Mouse (Mus musculus) embryonic facial prominence, embryonic 10.5 days (tissue): Measurements from ENCODE around the gene Tspoap1. TPM values are rescaled to one million over a fixed set of nuclear protein-coding genes. Genes with fewer than 3 reads are reported as not detected.
A peak's percentile ranks its signal among the peaks of the same experiment; 100 is the strongest.

Experiments used
- DNase-seq: peaks from one replicate; pipeline ENCODE4 v3.0.0-alpha.2; 2017; ENCODE audit warnings: low spot score
- H3K27ac ChIP-seq: fragments of 300-500 bp; sonication (generic); replicated peaks from 2 replicates; pipeline ENCODE4 v1.5.1; 2016; ENCODE audit warnings: mild to moderate bottlenecking
- H3K27me3 ChIP-seq: fragments of 300-500 bp; sonication (generic); replicated peaks from 2 replicates; pipeline ENCODE4 v1.6.1; 2016; ENCODE audit warnings: low read depth, mild to moderate bottlenecking; ENCODE audit not compliant: poor library complexity, severe bottlenecking
- H3K36me3 ChIP-seq: fragments of 300-500 bp; sonication (generic); replicated peaks from 2 replicates; pipeline ENCODE4 v1.6.1; 2016; ENCODE audit warnings: mild to moderate bottlenecking, moderate library complexity
- H3K4me1 ChIP-seq: fragments of 300-500 bp; sonication (generic); 2 replicates; pipeline ENCODE4 v1.6.1; 2016
- H3K4me3 ChIP-seq: fragments of 300-500 bp; sonication (generic); 2 replicates; pipeline ENCODE4 v1.5.1; 2016; ENCODE audit warnings: mild to moderate bottlenecking, moderate library complexity
- H3K9me3 ChIP-seq: fragments of 300-500 bp; sonication (generic); 2 replicates; pipeline ENCODE4 v1.6.1; 2016; ENCODE audit warnings: mild to moderate bottlenecking
- WGBS: fragments of 180-500 bp; shearing (Covaris S2); methylation state at CpG from one replicate; pipeline ENCODE4 v1.1.7; 2016; 5-methylcytosine and 5-hydroxymethylcytosine counted together
- polyA plus RNA-seq: library from polyadenylated mRNA; unstranded; fragments of >200 nt; fragmentation: Nextera tagmentation; extraction: Ambion mirVana; gene quantifications from 2 replicates; pipeline ENCODE4 v1.2.1, GENCODE M21; 2016

Gene Tspoap1
- polyA plus RNA-seq = 4.0 and 7.0 TPM in 2 replicates

- Histone ChIP-seq H3K4me3 (peak within 1 kb of the TSS; percentile 41), H3K27me3 (peaks cover 70% of the 10 kb centered on the region), H3K27ac (no peak within 1 kb of the TSS), H3K36me3 (no peaks in the 10 kb centered on the region), H3K4me1 (peaks cover 28% of the 10 kb centered on the region), H3K9me3 (no peaks in the 10 kb centered on the region)
- peak; percentile 57 for DNase-seq
- WGBS = 7% methylated on average over 23 of the region's 23 CpGs
Measured at GRCm38 (mm10) chr11:87760301-87761081, at the start of gene Tspoap1. TSS of gene Tspoap1 (plus strand) at chr11:87760541.

DNA sequence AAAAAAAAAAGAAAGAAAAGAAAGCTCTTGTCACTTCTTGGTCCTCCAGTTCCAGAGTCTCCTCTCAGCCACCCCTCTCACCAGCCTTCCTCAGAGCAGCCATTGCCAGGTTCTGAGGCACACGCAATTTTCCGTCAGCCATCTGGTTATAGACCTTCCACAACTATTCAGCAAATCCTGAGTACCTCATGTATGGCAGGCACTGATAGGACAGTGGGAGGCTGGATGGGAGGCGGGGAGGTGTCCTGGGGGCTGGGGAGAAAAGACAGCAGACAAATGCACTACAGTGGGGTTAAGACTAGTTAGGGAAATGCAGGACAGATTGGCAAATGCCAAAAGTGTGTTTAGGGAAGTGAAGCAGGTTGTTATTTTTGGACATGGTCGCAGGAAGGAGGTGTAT is 48.2 kb upstream of the Tspoap1 start:
- Histone ChIP-seq H3K27ac (no peak overlapping the region), H3K4me1 (peaks cover 29% of the 10 kb centered on the region), H3K4me3 (no peak overlapping the region), H3K36me3 (no peaks in the 10 kb centered on the region), H3K27me3 (peaks cover 42% of the 10 kb centered on the region), H3K9me3 (no peaks in the 10 kb centered on the region)
- DNase-seq = no peak
- 82% methylated on average over 4 of the region's 4 CpGs for WGBS

- no peaks in the 10 kb centered on the region for H3K9me3 ChIP-seq
- 86% methylated on average over 4 of the region's 4 CpGs for WGBS
- H3K27me3 ChIP-seq = peaks cover 7% of the 10 kb centered on the region
- no peak overlapping the region for H3K27ac ChIP-seq
- H3K36me3 ChIP-seq = peaks cover 4% of the 10 kb centered on the region; the same call in 1 of the 2 replicates
- DNase-seq = no peak
- peaks cover 6% of the 10 kb centered on the region; the same call in 1 of the 2 replicates for H3K4me1 ChIP-seq
- H3K4me3 ChIP-seq = no peak overlapping the region
Measured at GRCm38 (mm10) chr11:87715999-87716398, 44.3 kb upstream of the Tspoap1 start.

- Histone ChIP-seq H3K36me3 (peaks cover 4% of the 10 kb centered on the region; the same call in 1 of the 2 replicates), H3K9me3 (no peaks in the 10 kb centered on the region), H3K27me3 (no peaks in the 10 kb centered on the region; the same call in 1 of the 2 replicates), H3K4me1 (peaks cover 4% of the 10 kb centered on the region; the same call in 1 of the 2 replicates), H3K27ac (no peak overlapping the region), H3K4me3 (no peak overlapping the region)
- WGBS = 70% methylated on average over 7 of the region's 7 CpGs
- no peak for DNase-seq
Measured at GRCm38 (mm10) chr11:87719526-87719925, 40.8 kb upstream of the Tspoap1 start.

DNA sequence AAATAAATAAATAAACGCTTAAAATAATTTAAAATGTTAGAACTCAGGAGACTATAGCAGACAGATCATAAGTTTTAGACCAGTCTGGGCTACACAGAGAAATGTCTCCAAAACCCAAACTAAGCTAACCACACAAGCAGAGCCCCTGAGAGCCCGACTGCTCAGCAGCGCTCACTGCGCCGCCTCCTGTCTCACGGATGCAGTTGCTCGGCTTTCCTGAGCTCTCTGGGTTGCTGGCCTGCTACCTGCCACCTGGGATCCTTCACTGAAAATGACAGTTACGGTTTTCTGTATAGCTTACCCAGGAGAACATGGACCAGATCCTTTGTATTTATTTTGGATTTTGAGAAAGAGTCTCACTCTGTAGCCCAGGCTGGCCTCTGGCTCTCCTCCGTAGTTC is 40.0 kb upstream of the Tspoap1 start:
- WGBS = 51% methylated on average over 9 of the region's 9 CpGs
- no peak overlapping the region for H3K4me3 ChIP-seq
- no peak for DNase-seq
- peaks cover 4% of the 10 kb centered on the region; the same call in 1 of the 2 replicates for H3K36me3 ChIP-seq
- no peaks in the 10 kb centered on the region for H3K9me3 ChIP-seq
- no peak overlapping the region for H3K27ac ChIP-seq
- H3K27me3 ChIP-seq = no peaks in the 10 kb centered on the region; the same call in 1 of the 2 replicates
- peaks cover 12% of the 10 kb centered on the region for H3K4me1 ChIP-seq

DNA sequence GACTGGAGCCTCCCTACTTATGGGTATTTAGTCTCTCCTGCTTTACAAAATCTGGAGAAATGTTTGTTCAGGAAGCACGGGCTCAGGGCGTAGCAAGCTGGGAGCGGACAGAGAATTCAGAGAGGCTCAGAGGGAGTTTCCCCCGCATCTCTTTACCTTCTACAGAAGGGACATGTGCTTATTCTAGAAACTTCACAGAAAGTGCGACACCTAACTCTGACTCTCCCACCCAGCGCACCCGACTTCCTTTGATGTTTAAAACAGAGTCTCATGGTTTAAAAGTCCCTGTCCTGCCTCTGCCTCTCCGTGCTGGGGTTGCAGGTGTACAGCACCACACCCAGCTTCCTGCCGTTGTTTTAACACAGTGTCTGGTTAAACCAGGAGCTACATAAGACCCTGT is 39.5 kb upstream of the Tspoap1 start:
- H3K27me3 ChIP-seq = no peaks in the 10 kb centered on the region; the same call in 1 of the 2 replicates
- peaks cover 17% of the 10 kb centered on the region for H3K4me1 ChIP-seq
- no peak overlapping the region for H3K27ac ChIP-seq
- H3K9me3 ChIP-seq = no peaks in the 10 kb centered on the region
- H3K4me3 ChIP-seq = no peak overlapping the region
- no peak for DNase-seq
- 80% methylated on average over 9 of the region's 9 CpGs for WGBS
- H3K36me3 ChIP-seq = peaks cover 4% of the 10 kb centered on the region; the same call in 1 of the 2 replicates

DNA sequence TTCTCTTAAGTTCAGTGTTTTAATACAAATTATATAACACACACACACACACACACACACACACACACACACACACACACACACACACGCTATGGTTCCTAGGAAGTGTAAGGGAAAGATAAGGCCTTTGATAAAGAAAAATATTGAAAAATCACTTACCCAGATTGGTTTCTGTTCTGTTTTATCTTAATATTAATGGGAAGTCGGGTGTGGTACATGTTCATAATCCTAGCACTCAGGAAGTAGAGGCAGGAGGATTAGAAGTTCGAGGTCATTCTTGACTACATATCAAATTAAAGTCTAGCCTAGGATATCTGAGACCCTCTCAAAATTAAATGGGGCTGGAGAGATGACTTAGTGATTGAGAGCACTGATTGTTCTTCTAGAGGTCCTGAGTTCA is 38.2 kb upstream of the Tspoap1 start:
- H3K27me3 ChIP-seq = no peaks in the 10 kb centered on the region
- 85% methylated on average over 3 of the region's 3 CpGs for WGBS
- H3K4me1 ChIP-seq = peaks cover 30% of the 10 kb centered on the region
- H3K4me3 ChIP-seq = no peak overlapping the region
- no peak overlapping the region for H3K27ac ChIP-seq
- H3K9me3 ChIP-seq = no peaks in the 10 kb centered on the region
- DNase-seq = no peak
- H3K36me3 ChIP-seq = peaks cover 4% of the 10 kb centered on the region; the same call in 1 of the 2 replicates

- 85% methylated on average over 4 of the region's 4 CpGs for WGBS
- Histone ChIP-seq H3K4me3 (no peak overlapping the region), H3K36me3 (peaks cover 4% of the 10 kb centered on the region; the same call in 1 of the 2 replicates), H3K27me3 (no peaks in the 10 kb centered on the region), H3K27ac (no peak overlapping the region), H3K9me3 (no peaks in the 10 kb centered on the region), H3K4me1 (peaks cover 35% of the 10 kb centered on the region)
- DNase-seq = no peak
Measured at GRCm38 (mm10) chr11:87722891-87723290, 37.5 kb upstream of the Tspoap1 start.

DNA sequence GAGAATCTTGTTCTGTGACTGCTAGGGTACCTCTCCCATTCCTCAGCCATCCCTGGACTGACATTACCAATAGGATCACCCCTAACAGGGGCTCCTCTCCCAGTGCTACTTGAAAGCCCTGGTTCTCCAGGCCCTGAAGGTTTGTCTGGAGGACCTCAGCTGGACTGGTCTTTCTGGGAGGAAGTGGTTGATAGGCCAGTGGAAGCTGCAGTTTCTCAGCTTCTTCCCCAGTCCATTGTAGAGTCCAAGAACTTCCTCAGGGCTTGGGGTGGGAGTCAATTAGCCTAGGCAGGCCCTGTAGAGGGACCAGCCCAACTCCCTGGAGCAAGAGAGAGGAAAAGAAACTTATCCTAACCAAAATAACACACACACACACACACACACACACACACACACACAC is 34.8 kb upstream of the Tspoap1 start:
- Histone ChIP-seq H3K27ac (peak overlapping the region; percentile 84), H3K9me3 (no peaks in the 10 kb centered on the region), H3K27me3 (no peaks in the 10 kb centered on the region), H3K36me3 (no peaks in the 10 kb centered on the region), H3K4me3 (peak overlapping the region; percentile 2; the same call in 1 of the 2 replicates), H3K4me1 (peaks cover 40% of the 10 kb centered on the region)
- DNase-seq = no peak

DNA sequence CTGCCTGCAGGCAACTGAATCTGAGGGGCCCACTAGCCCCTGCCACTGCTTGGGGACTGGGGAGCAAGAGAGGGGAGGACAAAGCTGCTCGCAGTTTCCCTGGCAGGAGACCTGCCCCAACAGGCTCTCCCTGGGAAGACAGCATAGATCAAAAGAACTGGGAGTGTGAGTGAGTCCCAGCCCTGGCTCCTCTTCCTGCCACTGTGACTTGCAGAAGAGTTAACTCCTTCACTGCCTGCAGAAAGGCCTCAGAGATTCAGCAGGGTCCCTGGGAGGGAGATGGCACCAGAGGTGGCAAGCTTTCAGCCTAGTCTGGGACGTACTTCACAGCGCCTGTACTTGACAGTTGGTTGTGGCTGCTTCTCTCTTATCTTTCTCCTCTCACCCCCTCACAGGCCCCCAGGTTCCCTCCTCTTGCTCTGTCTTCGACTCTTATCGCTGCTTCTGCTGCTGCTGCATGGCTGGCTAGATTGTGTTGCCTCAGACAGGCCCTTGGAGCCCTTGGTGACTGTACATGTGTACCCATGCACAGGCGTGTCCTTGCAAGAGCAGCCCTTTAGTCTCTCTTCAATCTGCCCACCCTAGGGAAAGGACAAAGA is 34.3 kb upstream of the Tspoap1 start:
- Histone ChIP-seq H3K9me3 (no peaks in the 10 kb centered on the region), H3K27me3 (no peaks in the 10 kb centered on the region), H3K36me3 (no peaks in the 10 kb centered on the region), H3K4me3 (peak overlapping the region; percentile 2), H3K4me1 (peaks cover 40% of the 10 kb centered on the region), H3K27ac (peak overlapping the region; percentile 84)
- DNase-seq = peak; percentile 70
- WGBS = 29% methylated on average over 6 of the region's 6 CpGs

- DNase-seq = no peak
- peaks cover 40% of the 10 kb centered on the region for H3K4me1 ChIP-seq
- H3K9me3 ChIP-seq = no peaks in the 10 kb centered on the region
- H3K27ac ChIP-seq = peak overlapping the region; percentile 84
- no peak overlapping the region; the same call in 1 of the 2 replicates for H3K4me3 ChIP-seq
- H3K27me3 ChIP-seq = 0 out of 2 replicates have a peak, but pooled peaks cover 3% of the 10 kb centered on the region
- H3K36me3 ChIP-seq = no peaks in the 10 kb centered on the region
- 60% methylated on average over 11 of the region's 11 CpGs for WGBS
Measured at GRCm38 (mm10) chr11:87727021-87727420, 33.3 kb upstream of the Tspoap1 start.

DNA sequence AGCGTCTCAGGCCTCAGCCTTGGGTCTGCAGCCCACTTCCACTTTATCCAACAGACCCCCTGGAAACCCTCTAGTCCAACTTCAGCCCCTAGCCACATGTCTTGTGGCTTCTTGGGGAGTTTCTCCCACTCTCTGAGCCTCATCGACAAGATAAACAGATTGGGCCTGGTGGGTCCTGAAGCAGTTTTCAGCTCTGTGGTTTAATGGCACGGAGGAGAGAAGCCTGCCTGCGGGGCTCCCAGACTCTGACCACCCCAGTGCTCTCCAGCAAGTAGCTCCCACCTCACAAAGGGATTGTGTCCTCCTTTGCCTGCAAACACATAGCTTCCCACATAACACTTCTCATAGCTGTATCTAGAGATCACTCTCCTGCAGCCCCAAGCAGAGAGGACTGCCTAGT is 32.9 kb upstream of the Tspoap1 start:
- no peaks in the 10 kb centered on the region for H3K36me3 ChIP-seq
- H3K4me1 ChIP-seq = peaks cover 40% of the 10 kb centered on the region
- H3K4me3 ChIP-seq = no peak overlapping the region
- H3K27me3 ChIP-seq = 0 out of 2 replicates have a peak, but pooled peaks cover 3% of the 10 kb centered on the region
- DNase-seq = no peak
- 64% methylated on average over 4 of the region's 4 CpGs for WGBS
- no peaks in the 10 kb centered on the region for H3K9me3 ChIP-seq
- peak overlapping the region; percentile 84; the same call in 1 of the 2 replicates for H3K27ac ChIP-seq
